Mouse (Mus musculus) testis, adult 2 months (tissue): ENCODE data around the gene Mcub. TPM values are rescaled to one million over a fixed set of nuclear protein-coding genes. Genes with fewer than 3 reads are reported as not detected.

ENCODE experiments used
- H3K27ac ChIP-seq: fragments of 200-500 bp; 2 replicates; pipeline ENCODE4 v1.5.1; 2012; ENCODE audit warnings: low read depth, low read length; ENCODE audit not compliant: control insufficient read depth, insufficient read depth
- H3K27me3 ChIP-seq: fragments of 200-500 bp; 2 replicates; pipeline ENCODE4 v1.6.1; 2012; ENCODE audit warnings: mild to moderate bottlenecking, low read length, moderate library complexity; ENCODE audit not compliant: control insufficient read depth, insufficient read depth
- H3K36me3 ChIP-seq: fragments of 200-500 bp; 2 replicates; pipeline ENCODE4 v1.6.1; 2012; ENCODE audit warnings: mild to moderate bottlenecking, low read length; ENCODE audit not compliant: control insufficient read depth, insufficient read depth
- H3K4me1 ChIP-seq: fragments of 200-500 bp; 2 replicates; pipeline ENCODE4 v1.6.1; 2012; ENCODE audit warnings: low read length; ENCODE audit not compliant: control insufficient read depth, insufficient read depth
- H3K4me3 ChIP-seq: fragments of 200-500 bp; 2 replicates; pipeline ENCODE4 v1.5.1; 2012; ENCODE audit warnings: low read depth, mild to moderate bottlenecking, low read length, moderate library complexity, mixed read lengths; ENCODE audit not compliant: control insufficient read depth
- CTCF ChIP-seq: fragments of 200-500 bp; IDR thresholded peaks from 2 replicates; pipeline ENCODE4 v1.5.1; 2012; ENCODE audit warnings: low read depth, mild to moderate bottlenecking, inconsistent platforms, low read length, moderate library complexity; ENCODE audit not compliant: control insufficient read depth, insufficient read depth, insufficient replicate concordance
- POLR2A ChIP-seq: fragments of 200-500 bp; IDR thresholded peaks from 2 replicates; pipeline ENCODE4 v1.6.1; 2012; ENCODE audit warnings: low read depth, mild to moderate bottlenecking, inconsistent platforms, low read length, moderate library complexity; ENCODE audit not compliant: control insufficient read depth
- polyA plus RNA-seq: library from polyadenylated mRNA; depleted of rRNA; stranded (reverse); fragments of >200 nt; gene quantifications from 2 replicates; pipeline ENCODE4 v1.2.3, GENCODE M21; 2012

The Mcub gene
- polyA plus RNA-seq, 1 experiment = 2.5 TPM

- TF ChIP-seq CTCF = no peak
- no peak for TF ChIP-seq POLR2A
- Histone ChIP-seq H3K4me1 (no peaks in the 10 kb centered on the region), H3K27ac (no peak overlapping the region), H3K27me3 (no peaks in the 10 kb centered on the region), H3K4me3 (no peak overlapping the region), H3K36me3 (no peaks in the 10 kb centered on the region)
These were observed 82.1 kb downstream of the Mcub start for GRCm38 (mm10) chr3:129887779-129888517.

- no peaks in the 10 kb centered on the region for H3K27me3 ChIP-seq
- H3K4me1 ChIP-seq = no peaks in the 10 kb centered on the region
- H3K4me3 ChIP-seq = no peak overlapping the region
- H3K36me3 ChIP-seq = no peaks in the 10 kb centered on the region
- TF ChIP-seq POLR2A = no peak
- no peak for TF ChIP-seq CTCF
- H3K27ac ChIP-seq = no peak overlapping the region
These were observed 83.6 kb downstream of the Mcub start for GRCm38 (mm10) chr3:129886430-129886829.

- TF ChIP-seq POLR2A (no peak), CTCF (no peak)
These were observed 84.4 kb downstream of the Mcub start for GRCm38 (mm10) chr3:129885577-129885976.

GRCm38 (mm10) chr3:129880925-129881593, 88.9 kb downstream of the Mcub start:
- Histone ChIP-seq H3K36me3 (no peaks in the 10 kb centered on the region), H3K27me3 (no peaks in the 10 kb centered on the region), H3K4me1 (peaks cover 6% of the 10 kb centered on the region), H3K4me3 (no peak overlapping the region), H3K27ac (no peak overlapping the region)
- TF ChIP-seq CTCF (no peak), POLR2A (no peak)

More at GRCm38 (mm10) chr3:129885577-129885976, 84.4 kb downstream of the Mcub start:
- Histone ChIP-seq H3K4me3 (no peak overlapping the region), H3K36me3 (no peaks in the 10 kb centered on the region), H3K27ac (no peak overlapping the region), H3K4me1 (no peaks in the 10 kb centered on the region), H3K27me3 (no peaks in the 10 kb centered on the region)

- H3K36me3 ChIP-seq = no peaks in the 10 kb centered on the region
- TF ChIP-seq POLR2A (no peak), CTCF (no peak)
- H3K27ac ChIP-seq = no peak overlapping the region
- peaks cover 6% of the 10 kb centered on the region for H3K4me1 ChIP-seq
- no peaks in the 10 kb centered on the region for H3K27me3 ChIP-seq
- no peak overlapping the region for H3K4me3 ChIP-seq
These were observed 90.1 kb downstream of the Mcub start for GRCm38 (mm10) chr3:129879913-129880312.

- TF ChIP-seq CTCF (no peak), POLR2A (no peak)
- Histone ChIP-seq H3K36me3 (no peaks in the 10 kb centered on the region), H3K4me3 (peak overlapping the region; percentile 95), H3K27me3 (no peaks in the 10 kb centered on the region), H3K27ac (no peak overlapping the region), H3K4me1 (peaks cover 6% of the 10 kb centered on the region)
These were observed 90.8 kb downstream of the Mcub start for GRCm38 (mm10) chr3:129879131-129879757.

- TF ChIP-seq POLR2A (peak; percentile 26; the same call in 1 of the 2 replicates), CTCF (no peak)
- H3K36me3 ChIP-seq = no peaks in the 10 kb centered on the region
- H3K27me3 ChIP-seq = no peaks in the 10 kb centered on the region
- H3K27ac ChIP-seq = peak within 1 kb of the TSS; percentile 69
- peaks cover 6% of the 10 kb centered on the region for H3K4me1 ChIP-seq
- peak within 1 kb of the TSS; percentile 95 for H3K4me3 ChIP-seq
These were observed 91.5 kb downstream of the Mcub start, which contains the start of gene Pla2g12a for GRCm38 (mm10) chr3:129878405-129879021. Pla2g12a (plus strand) TSS chr3:129878606.
